Mouse (Mus musculus): ENCODE measurements around the gene Abhd11. TPM values are rescaled to one million over a fixed set of nuclear protein-coding genes. Genes with fewer than 3 reads are reported as not detected.

The Abhd11 gene
- total and polyA plus RNA-seq, 2 experiments from 2014 or later = 55.6 to 100 TPM

GRCm38 (mm10) chr5:135029007-135029854, 20.3 kb downstream of the Abhd11 start:
- H3K27ac ChIP-seq (ENCODE audit: low read depth) = no peak overlapping the region; the same call in 1 of the 2 replicates
- no peak for TF ChIP-seq CTCF (IDR thresholded peaks at IDR 0.05; ENCODE audit: low read depth)
- TF ChIP-seq EP300 (IDR thresholded peaks at IDR 0.05; ENCODE audit: low read depth) = no peak
- no peak overlapping the region for H3K4me3 ChIP-seq (ENCODE audit: low read depth, low read length)
- DNase-seq (ENCODE audit: low spot score) (peak; percentile 50), ATAC-seq (ENCODE audit: insufficient read depth, low read depth) (peak; percentile 38)
- peaks cover 22% of the 10 kb centered on the region for H3K4me1 ChIP-seq (ENCODE audit: control insufficient read depth, insufficient read depth)
- no peaks in the 10 kb centered on the region for H3K36me3 ChIP-seq (replicated peaks; ENCODE audit: control insufficient read depth, insufficient read depth, low read length)
- no peaks in the 10 kb centered on the region for H3K27me3 ChIP-seq (ENCODE audit: control insufficient read depth, insufficient read depth, low read length)
- H3K4me2 ChIP-seq (ENCODE audit: low read depth, low read length) = peak overlapping the region; percentile 40
- H3K9me3 ChIP-seq (replicated peaks; ENCODE audit: control insufficient read depth, low read length) = no peaks in the 10 kb centered on the region
- no peak overlapping the region for H3K9ac ChIP-seq (replicated peaks; ENCODE audit: low read depth, low read length)
- 38% methylated on average over 18 of the region's 18 CpGs for WGBS

GRCm38 (mm10) chr5:135032581-135032980, 23.6 kb downstream of the Abhd11 start:
- ATAC-seq (ENCODE audit: insufficient read depth, low read depth) = no peak
- no peak overlapping the region for H3K4me2 ChIP-seq (ENCODE audit: low read depth, low read length)
- H3K9ac ChIP-seq (replicated peaks; ENCODE audit: low read depth, low read length) = no peak overlapping the region
- peaks cover 11% of the 10 kb centered on the region for H3K4me1 ChIP-seq (ENCODE audit: control insufficient read depth, insufficient read depth)
- DNase-seq (ENCODE audit: low spot score) = no peak
- H3K36me3 ChIP-seq (replicated peaks; ENCODE audit: control insufficient read depth, insufficient read depth, low read length) = no peaks in the 10 kb centered on the region
- WGBS = 80% methylated on average over 5 of the region's 5 CpGs
- H3K9me3 ChIP-seq (replicated peaks; ENCODE audit: control insufficient read depth, low read length) = 0 out of 2 replicates have a peak, but pooled peaks cover 4% of the 10 kb centered on the region
- TF ChIP-seq CTCF (IDR thresholded peaks at IDR 0.05; ENCODE audit: low read depth) (no peak), EP300 (IDR thresholded peaks at IDR 0.05; ENCODE audit: low read depth) (no peak)
- H3K27ac ChIP-seq (ENCODE audit: low read depth) = no peak overlapping the region
- no peak overlapping the region for H3K4me3 ChIP-seq (ENCODE audit: low read depth, low read length)
- H3K27me3 ChIP-seq (ENCODE audit: control insufficient read depth, insufficient read depth, low read length) = no peaks in the 10 kb centered on the region

DNA sequence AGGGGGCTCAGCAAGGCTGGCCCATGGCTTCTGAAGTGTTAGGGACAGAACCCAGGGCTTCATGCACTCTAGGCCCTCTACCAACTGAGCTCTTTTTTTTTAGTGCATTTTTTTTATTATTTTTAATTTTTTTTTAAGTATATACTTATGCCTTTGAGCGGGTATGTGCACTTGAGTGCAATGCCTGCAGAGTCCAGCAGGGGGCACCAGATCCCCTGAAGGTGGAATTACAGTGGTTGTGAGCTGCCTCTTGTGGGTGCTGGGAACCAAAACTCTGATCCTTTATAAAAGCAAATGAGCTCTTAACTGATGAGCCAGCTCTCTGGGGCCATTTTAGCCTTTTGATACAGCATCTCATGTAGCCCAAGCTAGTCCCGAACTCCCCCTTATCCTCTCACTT, 25.6 kb downstream of the Abhd11 start:
- DNase-seq (ENCODE audit: low spot score) (no peak), ATAC-seq (ENCODE audit: insufficient read depth, low read depth) (no peak)
- H3K36me3 ChIP-seq (replicated peaks; ENCODE audit: control insufficient read depth, insufficient read depth, low read length) = no peaks in the 10 kb centered on the region; the same call in 1 of the 2 replicates
- H3K9me3 ChIP-seq (replicated peaks; ENCODE audit: control insufficient read depth, low read length) = 0 out of 2 replicates have a peak, but pooled peaks cover 4% of the 10 kb centered on the region
- no peak overlapping the region for H3K9ac ChIP-seq (replicated peaks; ENCODE audit: low read depth, low read length)
- H3K4me3 ChIP-seq (ENCODE audit: low read depth, low read length) = no peak overlapping the region
- H3K4me1 ChIP-seq (ENCODE audit: control insufficient read depth, insufficient read depth) = no peaks in the 10 kb centered on the region
- TF ChIP-seq CTCF (IDR thresholded peaks at IDR 0.05; ENCODE audit: low read depth) (peak; percentile 5; the same call in 1 of the 2 replicates), EP300 (IDR thresholded peaks at IDR 0.05; ENCODE audit: low read depth) (no peak)
- no peaks in the 10 kb centered on the region for H3K27me3 ChIP-seq (ENCODE audit: control insufficient read depth, insufficient read depth, low read length)
- H3K27ac ChIP-seq (ENCODE audit: low read depth) = no peak overlapping the region
- WGBS = 98% methylated on average over 2 of the region's 2 CpGs
- no peak overlapping the region for H3K4me2 ChIP-seq (ENCODE audit: low read depth, low read length)

GRCm38 (mm10) chr5:135035608-135036359, 26.8 kb downstream of the Abhd11 start:
- TF ChIP-seq CTCF (IDR thresholded peaks at IDR 0.05; ENCODE audit: low read depth) = no peak
- TF ChIP-seq EP300 (IDR thresholded peaks at IDR 0.05; ENCODE audit: low read depth) = no peak
- ATAC-seq (ENCODE audit: insufficient read depth, low read depth) (no peak), DNase-seq (ENCODE audit: low spot score) (no peak)
- no peak overlapping the region for H3K27ac ChIP-seq (ENCODE audit: low read depth)
- no peaks in the 10 kb centered on the region; the same call in 1 of the 2 replicates for H3K36me3 ChIP-seq (replicated peaks; ENCODE audit: control insufficient read depth, insufficient read depth, low read length)
- H3K4me1 ChIP-seq (ENCODE audit: control insufficient read depth, insufficient read depth) = 0 out of 2 replicates have a peak, but pooled peaks cover 4% of the 10 kb centered on the region
- no peaks in the 10 kb centered on the region for H3K27me3 ChIP-seq (ENCODE audit: control insufficient read depth, insufficient read depth, low read length)
- H3K4me3 ChIP-seq (ENCODE audit: low read depth, low read length) = no peak overlapping the region
- no peak overlapping the region for H3K4me2 ChIP-seq (ENCODE audit: low read depth, low read length)
- 56% methylated on average over 18 of the region's 18 CpGs for WGBS
- no peak overlapping the region for H3K9ac ChIP-seq (replicated peaks; ENCODE audit: low read depth, low read length)
- H3K9me3 ChIP-seq (replicated peaks; ENCODE audit: control insufficient read depth, low read length) = 0 out of 2 replicates have a peak, but pooled peaks cover 4% of the 10 kb centered on the region

- Histone ChIP-seq H3K9me3 (replicated peaks; ENCODE audit: control insufficient read depth, low read length) (0 out of 2 replicates have a peak, but pooled peaks cover 4% of the 10 kb centered on the region), H3K27me3 (ENCODE audit: control insufficient read depth, insufficient read depth, low read length) (no peaks in the 10 kb centered on the region), H3K9ac (replicated peaks; ENCODE audit: low read depth, low read length) (no peak overlapping the region), H3K4me3 (ENCODE audit: low read depth, low read length) (no peak overlapping the region), H3K4me2 (ENCODE audit: low read depth, low read length) (no peak overlapping the region), H3K36me3 (replicated peaks; ENCODE audit: control insufficient read depth, insufficient read depth, low read length) (no peaks in the 10 kb centered on the region; the same call in 1 of the 2 replicates), H3K27ac (ENCODE audit: low read depth) (no peak overlapping the region), H3K4me1 (ENCODE audit: control insufficient read depth, insufficient read depth) (0 out of 2 replicates have a peak, but pooled peaks cover 4% of the 10 kb centered on the region)
- TF ChIP-seq EP300 (IDR thresholded peaks at IDR 0.05; ENCODE audit: low read depth) (no peak), CTCF (IDR thresholded peaks at IDR 0.05; ENCODE audit: low read depth) (no peak)
- 83% methylated on average over 3 of the region's 3 CpGs for WGBS
- DNase-seq (ENCODE audit: low spot score) (no peak), ATAC-seq (ENCODE audit: insufficient read depth, low read depth) (no peak)
Measured at GRCm38 (mm10) chr5:135037946-135038345, 29.0 kb downstream of the Abhd11 start.

Data from heart, postnatal 0 days (tissue).